Mouse (Mus musculus): ENCODE data around the gene Il12rb2. TPM values are rescaled to one million over a fixed set of nuclear protein-coding genes. Genes with fewer than 3 reads are reported as not detected.

The Il12rb2 gene
- polyA plus RNA-seq, 1 experiment from 2014 or later: 0.06 TPM

Other genes starting within 250 kb of the Il12rb2 start
- 505 and 553 TPM in 2 replicates for gene Serbp1, start 138.0 kb downstream of the Il12rb2 start, polyA plus RNA-seq (2016; fragmentation: Nextera tagmentation; extraction: Ambion mirVana)
- gene Il23r, start 115.7 kb upstream of the Il12rb2 start, polyA plus RNA-seq (2016; fragmentation: Nextera tagmentation; extraction: Ambion mirVana): not detected in 2 replicates
- 7.2 and 13.2 TPM in 2 replicates for gene Tacstd2, start 159.6 kb upstream of the Il12rb2 start, polyA plus RNA-seq (2016; fragmentation: Nextera tagmentation; extraction: Ambion mirVana)

Measured in limb, embryonic 10.5 days (tissue).